Mouse (Mus musculus): ENCODE data around the gene Etv6.

DNA sequence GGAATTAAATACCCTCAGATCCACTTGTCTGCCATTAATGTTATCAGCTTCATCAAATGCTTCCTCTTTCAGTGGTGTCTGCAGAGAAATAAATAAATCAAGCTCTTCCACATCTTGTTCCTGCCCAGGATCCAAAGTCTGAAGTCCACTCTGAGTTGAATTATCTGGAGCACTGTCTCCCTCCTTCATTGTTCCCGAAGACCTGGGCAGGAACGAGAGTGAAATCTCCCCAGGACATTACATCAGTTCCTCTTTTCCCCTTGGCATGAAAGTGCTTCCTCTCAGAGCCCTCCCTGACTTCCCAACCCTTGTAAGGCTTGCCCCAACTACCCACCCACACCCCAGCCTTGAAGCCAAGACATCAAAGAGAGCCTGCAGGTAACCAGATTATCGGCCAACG lies 208.0 kb downstream of the Etv6 start:
- TF ChIP-seq CTCF (IDR thresholded peaks at IDR 0.05; ENCODE audit: borderline replicate concordance, insufficient read depth, low read length) (no peak), POLR2A (IDR thresholded peaks at IDR 0.05; ENCODE audit: low read depth, low read length) (no peak)
